Mouse (Mus musculus): ENCODE results near the gene Ahnak2.
"Not testable (repeated sequence)": the region's sequence is repeated elsewhere in the genome, so short reads cannot be mapped to it uniquely, and the experiment has no call there.

The Ahnak2 gene

GRCm38 (mm10) chr12:112801864-112802846, at the start of gene Ahnak2:
Ahnak2 (minus strand) TSS chr12:112802657.
- peak; percentile 64 to 65 for DNase-seq (ENCODE audit: low spot score in 2 of 2)

DNA sequence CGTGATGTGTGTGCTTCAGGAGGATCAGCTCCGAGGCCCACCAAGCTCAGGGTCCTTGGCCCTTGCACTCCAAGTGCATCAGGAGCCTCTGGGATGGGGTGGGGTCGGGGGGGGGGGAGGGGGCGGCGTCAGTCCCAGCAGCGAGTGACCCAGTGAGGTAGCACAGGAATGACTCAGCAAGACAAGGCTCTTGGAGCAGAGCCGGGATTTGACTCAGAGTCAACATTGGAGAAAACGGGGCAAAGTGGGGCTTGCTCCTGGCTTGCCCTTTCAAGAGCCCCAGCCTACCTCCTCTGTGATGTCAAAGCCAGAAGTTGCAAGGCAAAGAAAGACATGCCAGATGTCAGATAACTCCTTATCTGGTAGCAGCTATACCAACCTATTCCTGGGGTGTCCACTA, 48.7 kb upstream of the Ahnak2 start:
- DNase-seq (ENCODE audit: low spot score in 2 of 2) = no peak

DNA sequence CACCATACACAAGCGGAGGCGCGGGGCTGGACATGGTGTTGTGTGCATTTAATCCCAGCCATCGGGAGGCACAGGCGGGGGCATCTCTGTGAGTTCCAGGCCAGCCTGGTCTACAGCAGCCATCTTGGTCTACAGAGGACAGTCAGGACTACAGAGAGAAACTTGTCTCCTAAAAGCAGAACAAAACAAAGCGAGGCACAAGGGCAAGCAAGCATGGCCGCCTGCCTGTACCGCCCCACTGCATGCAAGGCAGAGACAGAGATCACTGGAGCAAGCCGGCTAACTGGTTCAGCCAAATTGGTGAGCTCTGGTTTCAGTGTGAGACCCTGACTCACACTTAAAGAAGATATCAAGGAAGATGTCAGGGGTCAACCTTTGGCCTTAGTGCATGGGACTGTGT, 47.9 kb upstream of the Ahnak2 start:
- DNase-seq (ENCODE audit: low spot score in 2 of 2) = no peak

- no peak for DNase-seq (ENCODE audit: low spot score in 2 of 2)
Observed at GRCm38 (mm10) chr12:112849235-112850022, 47.0 kb upstream of the Ahnak2 start.

DNA sequence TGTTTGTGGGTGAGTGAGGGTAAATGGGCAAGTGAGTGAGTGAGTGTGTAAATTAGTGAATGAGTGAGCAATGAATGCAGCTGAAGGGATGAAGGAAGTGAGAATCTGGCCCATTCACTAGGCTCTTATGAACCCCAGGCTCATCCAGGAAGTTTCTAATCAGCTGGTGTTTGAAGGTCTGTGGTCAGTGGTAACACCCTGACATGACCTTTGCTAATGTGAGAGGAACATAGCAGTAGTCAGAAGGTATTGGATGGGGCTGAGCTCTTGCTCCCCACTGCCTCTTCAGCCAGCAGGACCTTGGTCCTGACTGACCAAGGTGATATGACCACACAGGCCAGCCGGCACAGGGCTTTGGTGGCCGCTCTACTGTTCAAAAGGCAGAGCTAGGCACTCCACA, 45.4 kb upstream of the Ahnak2 start:
- no peak for DNase-seq (ENCODE audit: low spot score in 2 of 2)

- DNase-seq (ENCODE audit: low spot score in 2 of 2) = peak; percentile 70 to 85
Observed at GRCm38 (mm10) chr12:112843803-112844202, 41.3 kb upstream of the Ahnak2 start.

DNA sequence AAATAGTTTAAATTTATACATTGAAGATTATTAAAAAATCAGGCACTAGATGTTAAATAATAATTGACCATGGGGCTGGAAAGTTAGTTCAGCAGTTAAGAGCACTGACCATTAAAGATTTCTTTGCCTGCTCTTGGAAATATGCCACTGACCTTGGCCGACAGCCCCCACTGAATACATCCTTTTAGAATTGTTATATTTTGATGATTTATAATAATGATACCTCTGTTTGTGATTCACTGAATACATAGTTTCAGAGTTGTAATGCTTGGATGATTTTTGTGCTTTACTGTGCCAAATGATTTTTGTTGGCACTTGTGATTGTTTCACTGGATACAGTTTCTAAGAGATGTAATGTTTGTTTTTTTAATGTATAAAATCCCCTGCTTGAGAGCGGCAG, 39.7 kb upstream of the Ahnak2 start:
- not testable (repeated sequence) for DNase-seq (ENCODE audit: low spot score in 2 of 2)

- not testable (repeated sequence) for DNase-seq (ENCODE audit: low spot score in 2 of 2)
Observed at GRCm38 (mm10) chr12:112841338-112841892, 39.0 kb upstream of the Ahnak2 start.

- no peak for DNase-seq (ENCODE audit: low spot score in 2 of 2)
Observed at GRCm38 (mm10) chr12:112840209-112841086, 38.0 kb upstream of the Ahnak2 start.

- DNase-seq (ENCODE audit: low spot score in 2 of 2) = no peak
Observed at GRCm38 (mm10) chr12:112835046-112835445, 32.6 kb upstream of the Ahnak2 start.

GRCm38 (mm10) chr12:112833527-112833926, 31.1 kb upstream of the Ahnak2 start:
- DNase-seq (ENCODE audit: low spot score in 2 of 2) = no peak

GRCm38 (mm10) chr12:112832411-112832810, 30.0 kb upstream of the Ahnak2 start:
- no peak for DNase-seq (ENCODE audit: low spot score in 2 of 2)

GRCm38 (mm10) chr12:112830570-112830969, 28.1 kb upstream of the Ahnak2 start:
- DNase-seq (ENCODE audit: low spot score in 2 of 2) = no peak

- no peak for DNase-seq (ENCODE audit: low spot score in 2 of 2)
Observed at GRCm38 (mm10) chr12:112830141-112830540, 27.7 kb upstream of the Ahnak2 start.

- peak; percentile 98 to 99 for DNase-seq (ENCODE audit: low spot score in 2 of 2)
Observed at GRCm38 (mm10) chr12:112829244-112829864, 26.9 kb upstream of the Ahnak2 start, which contains the start of gene Cdca4. Cdca4 (minus strand) TSS chr12:112829423.

DNA sequence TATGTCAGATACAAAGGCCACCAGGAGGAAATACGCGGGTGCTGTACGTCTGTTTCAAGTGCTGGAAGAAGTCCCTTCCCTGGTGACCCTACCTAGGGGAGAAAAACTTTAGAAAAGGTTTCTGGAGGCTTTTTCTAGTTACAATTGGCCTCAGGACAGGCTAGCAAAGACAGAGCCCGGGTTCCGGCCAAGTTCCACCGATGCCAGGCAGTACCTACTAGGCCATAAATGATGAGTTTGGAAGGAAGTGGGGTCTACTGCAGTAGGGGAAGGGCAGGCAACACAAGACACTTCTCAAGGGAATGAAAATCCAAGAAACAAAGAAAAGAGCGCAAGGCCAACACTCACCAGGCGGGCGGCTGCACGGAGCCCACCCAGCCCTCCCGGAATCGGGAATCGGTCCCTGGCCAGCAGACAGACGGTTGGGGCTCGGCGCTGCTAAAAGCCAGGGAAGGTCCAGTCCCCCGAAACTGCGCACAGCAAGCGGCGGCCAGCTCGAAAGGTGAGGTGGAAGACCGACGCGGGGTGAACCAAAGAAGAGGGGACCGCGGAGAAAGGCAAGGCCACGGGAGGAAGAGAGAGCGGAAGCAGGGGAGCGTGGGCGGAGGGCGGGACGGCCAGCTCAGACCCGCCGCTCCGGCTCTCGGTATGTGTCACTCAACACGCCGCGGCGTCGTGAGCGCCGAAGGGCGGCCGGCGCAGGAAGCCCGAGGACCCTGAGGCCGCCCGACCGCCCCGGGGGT, 26.2 kb upstream of the Ahnak2 start:
- peak; percentile 38 to 83 for DNase-seq (ENCODE audit: low spot score in 2 of 2)

- DNase-seq (ENCODE audit: low spot score in 2 of 2) = peak in 1 of 2 experiments; percentile 39
Observed at GRCm38 (mm10) chr12:112825901-112826300, 23.4 kb upstream of the Ahnak2 start.

GRCm38 (mm10) chr12:112823221-112823620, 20.8 kb upstream of the Ahnak2 start:
- DNase-seq (ENCODE audit: low spot score in 2 of 2) = peak in 1 of 2 experiments; percentile 24

DNA sequence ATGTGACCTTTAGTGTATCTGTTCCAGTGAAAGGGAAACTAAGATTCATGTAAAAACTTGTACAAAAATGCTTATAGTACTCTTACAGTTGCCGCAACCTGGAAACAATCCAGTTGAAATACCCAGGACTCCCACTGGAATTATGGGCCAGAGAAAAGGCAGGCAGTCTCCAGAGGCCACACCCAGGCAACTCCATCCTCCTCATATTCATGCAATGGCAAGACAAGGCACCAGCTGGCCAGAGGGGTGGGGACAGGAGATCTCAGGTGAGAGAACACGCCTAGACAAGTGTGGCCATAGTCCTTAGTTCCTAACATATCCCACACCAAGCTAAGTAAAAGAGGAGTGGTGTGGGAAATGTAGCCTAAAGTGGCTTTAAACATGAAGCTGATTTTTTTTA, 20.2 kb upstream of the Ahnak2 start:
- peak in 1 of 2 experiments; percentile 28 for DNase-seq (ENCODE audit: low spot score in 2 of 2)

- DNase-seq (ENCODE audit: low spot score in 2 of 2) = peak in 1 of 2 experiments; percentile 32
Observed at GRCm38 (mm10) chr12:112821974-112822373, 19.5 kb upstream of the Ahnak2 start.
